Comparison of ENCODE assay signal across 20 mouse cellular contexts in the genomic region with DNA sequence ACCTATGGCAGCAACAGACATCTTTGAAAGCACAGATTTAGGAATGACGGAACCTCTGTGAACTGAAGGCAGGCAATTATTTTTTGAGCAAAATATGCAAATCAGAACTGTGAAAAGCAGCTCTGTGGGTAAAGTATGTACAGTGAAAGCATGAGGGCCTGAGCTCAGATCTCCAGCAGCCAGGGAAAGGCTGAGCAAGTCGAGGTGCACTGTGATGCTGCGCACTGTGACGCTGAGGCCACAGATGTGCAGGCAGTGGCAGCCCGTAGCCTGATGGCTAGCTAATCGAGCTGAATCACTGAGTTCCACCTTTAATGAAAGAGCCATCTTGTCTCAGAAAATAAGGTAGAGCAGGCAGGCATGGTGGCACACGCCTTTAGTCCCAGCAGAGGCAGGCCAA.
DNase-seq lines count a peak whose midpoint lies in the region; ATAC-seq lines count a peak whose summit lies in the region.
"Had no signal": no experiment of that assay in that cellular context is flagged by ENCODE, and none has a peak within 500 bp of the region (broad histone marks: within the 10 kb centered on the region; RNA-seq: fewer than 3 reads in every experiment).

No protein-coding gene starts in this region.

- H3K27me3 ChIP-seq in forebrain, embryonic 12.5 days: no peaks in the 10 kb centered on the region
- no peaks in the 10 kb centered on the region for H3K27me3 ChIP-seq in forebrain, embryonic 11.5 days (ENCODE audit: control insufficient read depth, insufficient read depth, low read length)
- H3K27me3 ChIP-seq in hindbrain, embryonic 13.5 days: no peaks in the 10 kb centered on the region
- no peaks in the 10 kb centered on the region for H3K27me3 ChIP-seq in hindbrain, embryonic 12.5 days
- H3K27me3 ChIP-seq in midbrain, embryonic 14.5 days (ENCODE audit: control insufficient read depth, insufficient read depth, low read length): no peaks in the 10 kb centered on the region
- H3K27me3 ChIP-seq in midbrain, embryonic 13.5 days: no peaks in the 10 kb centered on the region
- no peaks in the 10 kb centered on the region for H3K27me3 ChIP-seq in forebrain, embryonic 15.5 days
- no peaks in the 10 kb centered on the region for H3K27me3 ChIP-seq in neural tube, embryonic 15.5 days (replicated peaks)
- H3K27me3 ChIP-seq: embryonic facial prominence, embryonic 12.5 days; heart, embryonic 13.5 days had no signal

- 75% methylated on average over 7 of the region's 7 CpGs for WGBS in forebrain, embryonic 12.5 days
- WGBS in forebrain, embryonic 11.5 days: 85% methylated on average over 7 of the region's 7 CpGs
- 80% methylated on average over 7 of the region's 7 CpGs for WGBS in hindbrain, embryonic 13.5 days
- 80% methylated on average over 7 of the region's 7 CpGs for WGBS in hindbrain, embryonic 12.5 days
- 79% methylated on average over 7 of the region's 7 CpGs for WGBS in midbrain, embryonic 14.5 days
- WGBS in midbrain, embryonic 13.5 days: 82% methylated on average over 7 of the region's 7 CpGs
- 59% methylated on average over 7 of the region's 7 CpGs for WGBS in forebrain, embryonic 15.5 days
- 88% methylated on average over 7 of the region's 7 CpGs for WGBS in neural tube, embryonic 15.5 days

- peaks cover 6% of the 10 kb centered on the region; the same call in 1 of the 2 replicates for H3K4me1 ChIP-seq in forebrain, embryonic 12.5 days
- no peaks in the 10 kb centered on the region for H3K4me1 ChIP-seq in forebrain, embryonic 11.5 days (replicated peaks; ENCODE audit: control insufficient read depth, insufficient read depth, low read length)
- no peaks in the 10 kb centered on the region for H3K4me1 ChIP-seq in hindbrain, embryonic 13.5 days (replicated peaks)
- H3K4me1 ChIP-seq in hindbrain, embryonic 12.5 days: no peaks in the 10 kb centered on the region
- no peaks in the 10 kb centered on the region for H3K4me1 ChIP-seq in midbrain, embryonic 14.5 days (ENCODE audit: control insufficient read depth, insufficient read depth, low read length)
- H3K4me1 ChIP-seq in midbrain, embryonic 13.5 days (replicated peaks): no peaks in the 10 kb centered on the region
- H3K4me1 ChIP-seq in forebrain, embryonic 15.5 days: peaks cover 6% of the 10 kb centered on the region
- H3K4me1 ChIP-seq in neural tube, embryonic 15.5 days: no peaks in the 10 kb centered on the region
- H3K4me1 ChIP-seq: embryonic facial prominence, embryonic 12.5 days had no signal

- H3K9me3 ChIP-seq in forebrain, embryonic 12.5 days: no peaks in the 10 kb centered on the region
- no peaks in the 10 kb centered on the region for H3K9me3 ChIP-seq in forebrain, embryonic 11.5 days (ENCODE audit: control insufficient read depth, low read length)
- H3K9me3 ChIP-seq in hindbrain, embryonic 13.5 days: no peaks in the 10 kb centered on the region
- no peaks in the 10 kb centered on the region for H3K9me3 ChIP-seq in hindbrain, embryonic 12.5 days (replicated peaks)
- H3K9me3 ChIP-seq in midbrain, embryonic 14.5 days (ENCODE audit: control insufficient read depth, low read length): no peaks in the 10 kb centered on the region
- no peaks in the 10 kb centered on the region for H3K9me3 ChIP-seq in midbrain, embryonic 13.5 days
- no peaks in the 10 kb centered on the region for H3K9me3 ChIP-seq in forebrain, embryonic 15.5 days
- no peaks in the 10 kb centered on the region for H3K9me3 ChIP-seq in neural tube, embryonic 15.5 days (replicated peaks)
- H3K9me3 ChIP-seq: embryonic facial prominence, embryonic 12.5 days; G1E; heart, embryonic 13.5 days had no signal

- no peak overlapping the region for H3K4me3 ChIP-seq in forebrain, embryonic 12.5 days (replicated peaks)
- no peak overlapping the region for H3K4me3 ChIP-seq in forebrain, embryonic 11.5 days (ENCODE audit: low read depth, low read length)
- no peak overlapping the region for H3K4me3 ChIP-seq in hindbrain, embryonic 13.5 days
- H3K4me3 ChIP-seq in hindbrain, embryonic 12.5 days: no peak overlapping the region
- no peak overlapping the region for H3K4me3 ChIP-seq in midbrain, embryonic 14.5 days (replicated peaks; ENCODE audit: low read depth, low read length)
- no peak overlapping the region for H3K4me3 ChIP-seq in midbrain, embryonic 13.5 days (replicated peaks)
- no peak overlapping the region for H3K4me3 ChIP-seq in forebrain, embryonic 15.5 days
- no peak overlapping the region for H3K4me3 ChIP-seq in neural tube, embryonic 15.5 days (replicated peaks)
- H3K4me3 ChIP-seq: embryonic facial prominence, embryonic 12.5 days; heart, embryonic 13.5 days had no signal

- H3K4me2 ChIP-seq in forebrain, embryonic 12.5 days: no peak overlapping the region
- H3K4me2 ChIP-seq in forebrain, embryonic 11.5 days (ENCODE audit: low read depth, low read length, severe bottlenecking): no peak overlapping the region
- H3K4me2 ChIP-seq in hindbrain, embryonic 13.5 days: no peak overlapping the region
- H3K4me2 ChIP-seq in hindbrain, embryonic 12.5 days (replicated peaks): no peak overlapping the region
- H3K4me2 ChIP-seq in midbrain, embryonic 14.5 days (ENCODE audit: low read length): no peak overlapping the region
- H3K4me2 ChIP-seq in midbrain, embryonic 13.5 days (replicated peaks): no peak overlapping the region
- no peak overlapping the region for H3K4me2 ChIP-seq in forebrain, embryonic 15.5 days (replicated peaks)
- no peak overlapping the region for H3K4me2 ChIP-seq in neural tube, embryonic 15.5 days
- H3K4me2 ChIP-seq: embryonic facial prominence, embryonic 12.5 days; heart, embryonic 13.5 days had no signal

- DNase-seq in forebrain, embryonic 11.5 days (ENCODE audit: low spot score): no peak
- no peak for DNase-seq in midbrain, embryonic 14.5 days
- DNase-seq: adrenal gland, postnatal 10 days; B cell, adult 2 months; cerebellum, adult 11-12 months; cerebellum, adult 9-10 months; cerebellum, postnatal 25 days; gastrocnemius, postnatal 14 days; heart, postnatal 36 days had no signal

- H3K36me3 ChIP-seq in forebrain, embryonic 12.5 days (replicated peaks): peaks cover 17% of the 10 kb centered on the region
- no peaks in the 10 kb centered on the region for H3K36me3 ChIP-seq in forebrain, embryonic 11.5 days (ENCODE audit: control insufficient read depth, insufficient read depth, low read length)
- H3K36me3 ChIP-seq in hindbrain, embryonic 13.5 days: peaks cover 45% of the 10 kb centered on the region
- H3K36me3 ChIP-seq in hindbrain, embryonic 12.5 days: peaks cover 26% of the 10 kb centered on the region
- peaks cover 33% of the 10 kb centered on the region for H3K36me3 ChIP-seq in midbrain, embryonic 14.5 days (ENCODE audit: control insufficient read depth, insufficient read depth, low read length)
- peaks cover 42% of the 10 kb centered on the region for H3K36me3 ChIP-seq in midbrain, embryonic 13.5 days
- H3K36me3 ChIP-seq in forebrain, embryonic 15.5 days: peaks cover 11% of the 10 kb centered on the region
- H3K36me3 ChIP-seq in neural tube, embryonic 15.5 days: peaks cover 27% of the 10 kb centered on the region

- peak overlapping the region; percentile 51; the same call in 1 of the 2 replicates for H3K27ac ChIP-seq in forebrain, embryonic 12.5 days
- no peak overlapping the region for H3K27ac ChIP-seq in forebrain, embryonic 11.5 days (ENCODE audit: low read depth, low read length)
- no peak overlapping the region for H3K27ac ChIP-seq in hindbrain, embryonic 13.5 days
- H3K27ac ChIP-seq in hindbrain, embryonic 12.5 days: no peak overlapping the region
- H3K27ac ChIP-seq in midbrain, embryonic 14.5 days (replicated peaks; ENCODE audit: low read depth, low read length): 0 out of 2 replicates have a peak overlapping the region, but pooled peaks have one; percentile 28
- no peak overlapping the region for H3K27ac ChIP-seq in midbrain, embryonic 13.5 days
- H3K27ac ChIP-seq in forebrain, embryonic 15.5 days (replicated peaks): peak overlapping the region; percentile 31
- H3K27ac ChIP-seq in neural tube, embryonic 15.5 days (replicated peaks): no peak overlapping the region; the same call in 1 of the 2 replicates
- H3K27ac ChIP-seq: embryonic facial prominence, embryonic 12.5 days; heart, embryonic 13.5 days had no signal

- no peak for ATAC-seq in forebrain, embryonic 12.5 days (ENCODE audit: low FRiP score)
- ATAC-seq in forebrain, embryonic 11.5 days (replicated peaks; ENCODE audit: low FRiP score): no peak
- no peak for ATAC-seq in hindbrain, embryonic 13.5 days (ENCODE audit: low FRiP score)
- no peak for ATAC-seq in hindbrain, embryonic 12.5 days (ENCODE audit: low FRiP score)
- ATAC-seq in midbrain, embryonic 14.5 days (ENCODE audit: low FRiP score, low TSS enrichment): no peak
- no peak for ATAC-seq in midbrain, embryonic 13.5 days
- 0 out of 2 replicates have a peak, but pooled peaks have one; percentile 55 for ATAC-seq in forebrain, embryonic 15.5 days (replicated peaks)
- no peak for ATAC-seq in neural tube, embryonic 15.5 days (ENCODE audit: low FRiP score)
- ATAC-seq: CD4-positive, CD25-positive, alpha-beta regulatory T cell, adult 4 months; intestine, embryonic 16.5 days had no signal

- no peak overlapping the region for H3K9ac ChIP-seq in forebrain, embryonic 12.5 days
- H3K9ac ChIP-seq in forebrain, embryonic 11.5 days (ENCODE audit: low read length): no peak overlapping the region
- peak overlapping the region; percentile 8; the same call in 1 of the 2 replicates for H3K9ac ChIP-seq in hindbrain, embryonic 13.5 days
- no peak overlapping the region for H3K9ac ChIP-seq in hindbrain, embryonic 12.5 days
- H3K9ac ChIP-seq in midbrain, embryonic 14.5 days (replicated peaks; ENCODE audit: low read length): no peak overlapping the region
- no peak overlapping the region for H3K9ac ChIP-seq in midbrain, embryonic 13.5 days (replicated peaks)
- no peak overlapping the region for H3K9ac ChIP-seq in forebrain, embryonic 15.5 days (replicated peaks)
- no peak overlapping the region for H3K9ac ChIP-seq in neural tube, embryonic 15.5 days (replicated peaks)
- H3K9ac ChIP-seq: embryonic facial prominence, embryonic 12.5 days; heart, embryonic 13.5 days had no signal

Comparison
In these comparisons a context has a peak if more than half of its experiments do, and no peak if none do; other contexts are left out.
1. H3K27ac ChIP-seq: peak in forebrain, embryonic 12.5 days (single experiment), midbrain, embryonic 14.5 days (single experiment) and forebrain, embryonic 15.5 days (single experiment); none in forebrain, embryonic 11.5 days (single experiment), hindbrain, embryonic 13.5 days (single experiment), hindbrain, embryonic 12.5 days (single experiment), midbrain, embryonic 13.5 days (single experiment) and neural tube, embryonic 15.5 days (single experiment).